Mouse (Mus musculus): ENCODE data around the gene Pomgnt2.

The Pomgnt2 gene

DNA sequence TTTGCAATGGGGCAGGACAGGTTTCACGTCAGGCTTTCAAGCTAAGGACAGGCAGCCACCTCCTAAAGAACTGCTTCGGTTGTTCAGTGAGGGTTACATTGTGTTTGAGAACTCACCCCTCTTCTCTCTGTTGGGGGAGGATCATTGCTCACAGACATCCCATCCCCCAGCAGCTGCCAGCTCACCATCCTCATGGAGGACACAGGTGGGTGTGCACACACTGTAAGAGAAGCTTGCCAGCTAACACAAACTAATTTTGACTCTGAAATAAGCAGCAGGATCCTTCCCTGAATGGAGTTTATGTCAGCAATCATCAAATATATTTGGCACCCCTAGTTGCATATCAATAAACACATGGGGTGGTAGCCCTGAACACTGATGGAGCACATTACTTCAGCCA, 15.9 kb upstream of the Pomgnt2 start:
- DNase-seq, result no peak

DNA sequence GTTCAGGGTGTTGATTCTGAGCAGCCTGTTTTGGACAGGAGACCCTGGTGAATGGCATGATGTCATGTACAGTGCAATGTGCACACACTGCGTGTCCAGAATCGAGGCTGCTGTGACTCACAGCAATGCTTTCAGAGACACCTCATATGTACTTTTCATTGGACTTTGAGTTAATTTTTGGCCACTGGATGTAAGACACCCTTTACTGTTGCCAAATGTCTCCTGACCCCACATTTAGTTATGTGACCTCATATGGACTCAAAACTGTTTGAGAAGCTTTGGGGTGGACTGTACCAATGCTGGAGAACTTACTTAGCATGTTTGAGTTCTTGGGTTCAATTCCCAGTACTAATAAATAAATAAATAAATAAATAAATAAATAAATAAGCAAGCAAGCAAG, 13.8 kb upstream of the Pomgnt2 start:
- DNase-seq, result no peak

DNA sequence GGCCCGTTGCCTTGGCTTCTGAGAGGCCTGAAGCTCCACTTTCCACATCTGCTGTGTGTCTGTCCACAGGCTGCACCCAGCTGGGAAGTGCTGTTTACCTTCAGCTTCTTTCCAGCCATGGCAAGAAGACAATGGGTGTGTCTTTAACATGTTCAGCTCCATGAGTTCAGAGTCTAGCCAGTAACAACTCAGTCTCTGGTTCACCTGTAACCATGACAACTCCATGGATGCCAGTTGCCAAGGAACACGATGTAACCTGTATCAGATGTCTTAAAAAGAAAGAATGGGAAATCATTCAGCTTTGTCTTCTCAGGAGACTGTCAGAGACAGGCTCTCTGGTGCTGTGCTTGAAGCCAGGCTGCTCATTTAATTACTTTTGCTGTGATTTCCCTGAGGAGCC, 12.0 kb upstream of the Pomgnt2 start:
- DNase-seq, result no peak

DNA sequence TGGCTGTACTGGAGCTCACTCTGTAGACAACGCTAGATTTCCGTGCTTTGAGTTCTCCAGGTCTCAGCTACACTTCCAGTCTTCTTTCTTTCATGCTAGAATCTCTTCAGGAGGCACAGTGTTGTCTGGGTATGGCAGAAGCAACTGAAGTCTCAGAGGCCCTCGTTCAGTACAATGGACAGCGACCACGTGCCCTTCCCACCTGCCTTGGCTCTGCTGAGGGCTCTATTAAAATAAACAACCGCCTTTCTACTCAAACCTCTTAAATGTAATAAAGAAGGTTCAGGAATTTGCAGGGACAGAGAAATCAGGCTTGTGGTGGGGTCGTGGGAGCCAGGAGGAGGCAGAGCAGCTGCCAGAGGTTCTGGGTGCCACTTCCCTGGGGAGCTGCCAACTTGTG, 9.7 kb upstream of the Pomgnt2 start:
- DNase-seq, result no peak

DNA sequence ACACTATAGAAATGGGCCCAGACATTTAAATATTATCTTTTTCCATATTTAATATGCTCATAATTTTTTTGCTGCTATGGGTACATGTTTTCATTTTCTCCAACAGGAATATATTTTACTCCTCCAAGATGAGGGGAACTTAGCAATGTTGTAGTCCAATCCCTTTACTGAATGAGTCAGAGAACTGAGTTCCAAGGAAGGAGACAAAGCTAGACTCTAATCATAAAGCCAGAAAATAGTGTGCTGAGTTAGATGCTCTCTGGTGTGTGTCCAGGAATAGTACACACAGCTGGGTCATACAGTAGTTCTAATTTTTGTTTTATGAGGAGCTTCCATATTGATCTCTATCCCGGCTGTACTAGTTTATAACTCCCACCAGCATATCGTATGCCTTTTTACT, 9.3 kb upstream of the Pomgnt2 start:
- DNase-seq, result no peak

DNA sequence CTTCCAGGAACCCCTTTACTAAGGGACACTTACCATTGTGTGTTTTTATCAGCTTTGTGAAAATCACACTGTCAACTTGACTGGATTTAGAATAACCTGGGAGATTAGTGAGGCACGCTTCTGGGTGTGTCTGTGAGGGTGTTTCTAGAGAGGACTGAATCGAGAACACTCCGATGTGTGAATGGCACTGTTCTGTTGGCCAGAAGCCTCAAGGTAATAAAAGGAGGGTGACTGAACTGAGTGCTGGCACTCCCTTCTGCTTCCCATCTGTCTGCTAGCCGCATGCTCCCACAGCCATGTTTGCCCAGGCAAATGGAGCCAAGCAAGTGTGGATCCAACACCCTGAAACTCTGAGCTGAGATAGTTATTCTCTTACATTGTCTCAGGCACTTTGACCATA, 1.1 kb upstream of the Pomgnt2 start:
- no peak for DNase-seq

DNA sequence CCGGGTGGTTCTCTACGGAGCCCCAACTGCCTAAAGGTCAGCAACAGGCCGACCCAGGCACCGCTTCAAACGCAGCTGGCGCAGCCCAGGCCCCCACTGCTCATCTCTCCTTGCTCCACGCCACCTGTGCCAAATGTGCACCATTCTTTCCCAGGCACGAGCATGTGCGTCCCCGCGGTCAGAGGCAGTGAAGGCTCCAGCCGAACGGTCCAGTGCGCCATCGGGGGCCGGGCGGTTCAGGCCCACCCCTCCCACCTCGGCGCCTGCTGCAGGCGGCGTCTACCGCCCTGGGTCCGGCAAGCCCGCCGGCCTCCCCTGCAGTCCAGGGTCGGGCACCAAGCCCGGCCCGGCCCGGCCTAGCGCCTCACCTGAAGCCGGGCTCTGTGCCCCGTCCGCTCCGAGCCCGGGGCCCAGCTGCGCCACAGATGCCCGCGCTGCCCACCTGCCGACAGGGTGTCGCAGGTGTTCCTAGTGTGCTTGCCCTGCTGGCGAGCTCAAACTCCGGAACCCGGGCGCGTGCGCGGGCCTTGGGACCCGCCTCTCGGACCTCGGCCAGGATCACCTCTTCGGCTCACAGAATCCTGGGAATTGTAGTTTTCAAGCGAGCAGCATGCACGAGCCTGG, 1.3 kb downstream of the Pomgnt2 start:
- DNase-seq, result peak; percentile 86

DNA sequence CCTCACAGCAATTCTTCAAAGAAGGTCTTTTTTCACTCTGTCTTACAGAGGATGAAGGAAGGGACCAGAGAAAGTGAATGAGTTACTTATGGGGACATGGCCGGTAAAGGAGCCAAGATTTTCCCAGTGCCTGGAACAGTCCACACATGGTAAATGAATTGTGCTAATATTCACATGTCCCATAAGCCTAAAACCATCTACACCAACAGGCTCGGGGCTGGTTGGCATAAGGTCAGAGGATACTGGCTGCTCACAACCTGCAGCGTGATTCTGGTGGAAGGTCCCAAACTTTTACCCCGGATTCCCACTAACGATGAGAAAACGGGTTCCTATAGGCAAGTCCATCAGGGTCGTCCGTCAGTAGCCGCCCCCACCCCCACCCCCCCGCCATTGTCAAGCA, 1.8 kb downstream of the Pomgnt2 start:
- no peak for DNase-seq

DNA sequence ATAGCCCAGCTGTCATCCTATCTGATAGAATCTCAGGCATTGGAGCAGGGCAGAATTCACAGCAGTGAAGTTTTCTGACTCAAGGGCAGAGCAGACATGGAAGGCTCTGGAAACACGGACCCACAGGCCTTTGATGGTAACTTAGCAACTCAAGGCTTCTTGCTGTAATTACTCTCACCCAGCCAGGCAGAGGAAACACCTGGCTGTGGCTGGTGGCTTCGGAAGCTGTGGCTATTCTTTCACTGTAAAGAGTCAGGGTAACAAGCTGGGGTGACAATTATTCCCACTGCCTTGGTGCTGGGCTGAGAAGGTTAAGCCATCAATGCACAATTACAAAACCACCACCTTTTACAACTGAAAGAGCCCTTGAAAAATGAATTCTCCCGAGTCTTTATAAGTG, 3.9 kb downstream of the Pomgnt2 start:
- DNase-seq, result no peak

DNA sequence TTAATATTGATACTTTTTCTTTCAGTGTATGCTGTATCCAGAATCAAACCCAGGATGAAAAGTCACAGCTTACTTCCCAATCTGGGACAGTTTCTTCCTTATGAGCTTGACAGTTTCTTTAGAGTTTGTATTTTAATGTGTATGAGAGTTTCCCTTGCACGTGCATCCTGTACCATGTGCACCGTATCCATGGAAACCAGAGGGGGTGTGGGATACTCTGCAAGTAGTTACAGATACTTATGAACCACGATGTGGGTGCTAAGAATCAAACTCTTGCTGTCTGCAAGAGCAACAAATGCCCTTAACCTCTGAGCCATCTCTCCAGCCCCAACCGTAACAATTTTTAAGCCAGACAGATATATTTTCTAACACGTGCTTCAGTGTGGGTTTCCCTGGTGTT, 5.9 kb downstream of the Pomgnt2 start:
- DNase-seq, result no peak

DNA sequence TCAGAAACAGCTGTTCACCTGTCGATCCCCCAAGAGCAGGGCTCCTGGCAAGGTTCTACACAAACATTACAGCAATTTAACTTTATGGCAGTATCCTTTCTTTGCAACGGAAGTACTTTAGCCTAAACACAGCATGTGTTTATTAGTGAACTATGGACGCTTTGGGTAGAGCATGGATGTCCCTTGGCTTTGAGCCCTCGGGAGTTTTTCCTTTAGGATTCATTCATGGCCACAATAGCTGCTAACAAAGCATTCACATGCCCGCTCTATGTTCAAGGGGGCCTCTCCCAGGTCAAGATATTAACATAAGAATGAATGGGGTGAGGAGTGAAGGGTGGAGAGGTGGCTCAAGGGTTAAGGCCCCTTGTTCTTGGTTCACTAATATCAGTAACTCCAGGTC, 7.4 kb downstream of the Pomgnt2 start:
- DNase-seq, result no peak

DNA sequence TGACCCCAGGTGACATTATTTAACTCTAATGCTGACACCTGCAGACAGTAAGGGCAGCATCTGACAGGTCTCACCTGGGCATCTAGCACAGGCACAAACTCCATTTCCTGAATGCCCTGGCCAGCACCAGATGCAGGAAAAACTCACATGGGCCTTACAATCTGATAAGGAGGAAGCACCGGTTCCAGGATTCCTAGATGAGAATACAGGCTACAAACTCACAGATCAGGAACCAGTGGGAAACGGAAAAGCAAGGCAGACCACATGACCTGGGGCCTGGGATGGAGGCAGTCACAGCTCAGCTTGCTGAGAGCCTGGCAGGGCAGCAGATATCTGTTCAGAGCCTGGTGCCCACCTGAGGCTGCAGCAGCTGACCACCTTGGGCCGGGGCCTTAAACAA, 8.0 kb downstream of the Pomgnt2 start:
- no peak for DNase-seq

DNA sequence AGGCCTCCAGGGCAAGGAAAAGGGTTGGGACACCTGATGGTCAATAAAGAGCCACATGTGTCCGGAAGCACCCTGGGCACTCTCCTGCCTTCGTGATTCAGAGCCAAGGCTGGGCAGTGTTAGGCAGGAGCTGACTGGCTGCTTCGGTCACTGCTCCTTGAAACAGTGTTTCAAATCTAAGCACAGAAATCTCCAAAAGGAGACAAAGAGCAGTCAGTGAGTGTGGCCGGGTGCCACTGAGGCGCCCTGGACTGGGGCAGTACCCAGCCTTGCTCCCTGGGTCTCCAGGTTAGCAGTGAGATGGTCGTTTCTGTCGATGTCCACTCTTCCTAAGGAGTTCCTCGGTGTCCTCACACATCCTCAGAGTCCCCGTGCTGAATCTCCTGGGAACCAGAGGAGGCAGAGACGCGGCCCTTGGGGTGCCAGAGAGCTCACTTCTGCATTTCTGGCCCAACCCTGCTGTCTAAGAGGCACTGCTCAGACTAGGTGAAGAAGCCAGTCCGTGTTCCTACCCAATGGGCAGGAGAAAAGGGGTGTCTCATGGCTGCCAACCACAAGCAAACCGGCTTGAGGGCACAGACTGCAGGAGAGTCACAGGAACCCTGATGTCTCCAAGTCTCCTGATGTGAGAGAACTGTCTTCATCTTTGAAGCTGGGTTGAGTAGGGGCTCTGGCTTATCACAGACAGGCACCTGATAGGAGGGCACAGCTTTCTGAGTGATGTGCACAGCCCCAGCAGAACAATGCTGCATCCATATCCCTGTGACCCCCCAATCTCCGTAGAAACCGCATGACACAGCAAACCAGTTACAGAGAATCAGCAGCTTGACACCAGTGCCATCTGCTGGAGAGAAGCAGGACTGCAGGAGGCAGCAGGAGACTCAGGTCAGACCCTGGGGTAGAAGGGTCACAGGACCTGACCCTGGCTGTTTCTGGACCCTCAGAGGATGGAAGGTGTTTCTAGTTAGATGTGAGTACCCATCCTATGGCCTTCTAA, 12.1 kb downstream of the Pomgnt2 start:
- peak; percentile 73 for DNase-seq

DNA sequence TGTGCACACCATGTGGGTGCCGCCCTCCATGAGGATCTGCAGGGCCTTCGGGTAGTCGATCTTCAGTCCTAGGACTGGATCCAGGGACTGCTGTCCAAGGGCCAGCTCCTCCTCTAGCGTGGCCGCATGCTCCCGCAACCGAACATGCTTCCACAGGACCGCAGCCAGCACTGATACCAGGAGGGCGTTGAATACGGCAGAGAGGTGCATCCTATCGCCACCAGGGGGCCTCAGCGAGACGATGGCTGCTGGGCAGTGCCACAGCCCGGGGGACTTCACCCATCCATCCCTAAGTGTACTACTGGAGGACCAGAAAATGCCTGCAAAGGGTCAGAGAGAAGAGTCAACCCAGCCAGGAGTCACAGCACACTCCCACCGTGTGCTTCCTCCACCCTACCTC, 13.4 kb downstream of the Pomgnt2 start:
- DNase-seq, result peak; percentile 90

DNA sequence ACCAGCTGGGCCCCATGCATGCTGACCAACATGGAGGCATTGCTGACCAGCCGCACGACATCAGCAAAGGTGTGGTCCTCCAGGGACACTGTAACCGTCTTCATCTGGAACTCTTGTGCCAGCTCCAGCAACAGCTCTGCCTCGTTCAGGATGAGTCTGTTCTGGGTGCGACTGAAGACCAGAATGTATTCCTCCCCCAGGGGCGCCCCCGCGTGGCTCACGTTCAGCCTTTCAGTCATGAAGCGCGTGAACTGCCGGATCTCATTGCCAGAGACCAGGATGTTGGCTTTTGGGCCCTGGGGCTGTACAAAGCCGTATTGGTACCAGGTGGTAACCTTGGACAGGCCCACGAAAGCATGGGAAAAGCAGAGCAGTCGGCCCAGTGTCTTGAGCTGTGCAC, 14.2 kb downstream of the Pomgnt2 start:
- peak; percentile 27 for DNase-seq

DNA sequence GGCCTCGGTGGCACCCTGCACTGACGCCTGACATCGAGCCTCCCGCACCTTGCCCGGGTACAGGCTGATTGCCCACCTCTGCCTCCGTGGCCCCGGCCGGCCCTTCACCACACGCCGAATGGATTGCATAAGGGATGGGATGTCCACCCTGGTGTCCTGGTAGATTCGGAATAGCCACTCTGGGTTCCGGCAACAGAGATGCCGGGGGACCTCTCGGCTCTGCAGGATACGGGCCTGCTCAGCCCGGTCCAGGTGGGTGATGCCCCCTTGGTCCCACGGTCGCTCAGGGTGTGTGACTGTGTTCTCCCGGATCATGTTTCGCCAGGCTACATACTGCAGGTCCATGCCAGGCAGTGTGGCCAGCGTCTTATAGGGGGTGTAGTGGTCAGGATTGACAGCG, 14.7 kb downstream of the Pomgnt2 start:
- no peak for DNase-seq

DNA sequence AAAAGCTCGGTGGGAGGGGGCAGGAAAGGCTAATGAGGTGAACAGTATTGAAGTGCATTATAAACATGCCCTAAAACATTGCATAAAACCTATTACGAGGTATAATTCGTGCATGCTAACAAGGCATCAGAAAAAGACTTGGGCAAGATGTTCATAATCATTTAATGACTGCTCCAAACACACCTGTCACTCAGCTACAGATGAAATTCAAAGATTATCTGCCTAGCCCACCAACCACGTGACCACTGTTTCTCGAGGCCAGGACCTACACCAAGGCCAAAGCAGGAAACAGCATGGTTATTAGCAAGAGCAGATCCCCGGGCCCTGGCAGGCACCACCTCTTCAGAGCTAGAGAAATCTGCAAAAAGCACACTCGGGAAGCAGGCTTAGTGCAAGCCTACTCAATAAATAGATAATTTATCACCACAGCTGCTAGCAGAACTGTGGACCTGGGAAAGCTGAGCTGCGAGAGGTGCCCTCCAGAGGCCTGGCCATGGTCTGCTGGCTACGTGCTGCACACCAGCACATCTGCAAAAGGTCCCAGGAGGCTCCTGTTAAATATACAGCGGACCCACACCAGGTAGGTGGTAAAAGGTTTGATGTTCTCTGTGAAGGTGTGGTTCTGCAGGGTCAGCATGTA, 15.3 kb downstream of the Pomgnt2 start:
- DNase-seq, result no peak

DNA sequence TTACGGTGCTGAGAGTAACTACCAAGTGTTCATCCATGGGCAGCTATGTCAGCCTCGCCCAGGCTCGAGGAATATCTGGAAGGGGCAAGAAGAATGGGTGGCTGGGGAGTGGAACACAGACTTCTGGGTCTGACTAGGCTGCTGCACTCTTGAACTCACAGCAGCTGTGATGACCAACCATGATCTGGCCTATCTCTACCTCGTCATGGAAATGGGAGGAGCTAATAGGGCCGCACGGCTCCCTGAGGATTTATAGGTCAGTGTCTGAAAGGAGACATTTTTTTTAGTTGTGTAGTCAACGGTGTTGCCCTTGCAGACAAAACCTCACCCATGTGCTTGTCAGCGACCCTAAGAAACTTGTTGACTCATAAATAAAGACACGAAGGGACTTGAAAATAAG, 15.9 kb downstream of the Pomgnt2 start:
- DNase-seq, result no peak

DNA sequence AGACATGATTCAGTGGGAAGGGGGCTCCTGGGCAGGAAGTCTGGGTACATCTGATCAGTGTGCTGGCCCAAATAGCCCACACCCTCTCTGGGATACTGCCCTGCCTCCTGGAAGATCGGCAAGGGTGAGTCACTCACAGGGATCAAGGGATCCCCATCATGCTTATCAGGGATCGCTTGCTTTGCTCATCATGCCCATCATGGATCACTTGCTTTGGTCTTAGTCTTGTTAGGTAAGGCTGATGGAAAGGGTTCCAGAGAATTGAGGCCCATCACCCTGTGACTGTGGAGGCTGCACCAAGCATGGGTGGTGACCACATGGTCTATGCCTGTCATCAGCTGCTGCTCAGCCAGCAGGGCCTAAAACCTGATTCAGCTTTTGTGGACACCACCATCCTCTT, 21.6 kb downstream of the Pomgnt2 start:
- DNase-seq, result no peak

DNA sequence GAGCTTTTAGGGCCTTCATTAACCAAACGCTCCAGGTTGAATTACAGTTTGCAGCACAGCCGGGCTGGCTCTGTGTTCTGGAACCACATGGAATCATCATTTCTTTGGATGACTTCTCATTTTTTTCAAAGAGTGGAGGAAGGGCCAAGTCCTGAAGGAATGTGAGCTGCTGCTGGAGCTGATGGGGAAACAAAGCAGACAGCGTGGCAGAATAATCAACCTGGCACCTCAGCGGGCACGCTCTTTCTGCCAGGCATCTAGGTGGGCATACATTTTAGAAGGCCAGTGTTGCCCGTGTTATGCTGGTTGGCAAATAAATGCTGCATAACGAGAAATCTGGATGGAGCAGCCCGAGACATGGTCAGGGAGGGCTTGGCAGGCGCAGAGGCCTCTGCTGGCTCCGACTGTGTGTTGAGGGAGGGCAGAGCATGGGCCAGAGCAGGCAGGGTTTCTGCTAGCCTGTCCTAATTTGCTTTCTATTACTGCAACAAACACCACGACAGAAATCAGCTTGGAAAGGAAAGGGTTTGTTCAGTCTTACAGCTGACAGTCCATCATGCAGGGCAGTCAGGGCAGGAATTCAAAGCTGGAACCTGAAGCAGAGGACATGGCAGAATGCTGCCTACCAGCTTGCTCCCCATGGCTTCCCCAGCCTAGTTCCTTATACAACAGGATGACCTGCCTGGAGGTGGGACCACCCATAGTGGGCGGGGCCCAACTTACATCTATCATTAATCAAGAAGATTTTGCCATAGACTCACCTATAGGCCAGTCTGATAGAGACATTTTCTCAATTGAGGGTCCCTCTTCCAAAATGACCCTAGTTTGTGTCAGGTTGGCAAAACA, 22.5 kb downstream of the Pomgnt2 start:
- DNase-seq, result no peak

DNA sequence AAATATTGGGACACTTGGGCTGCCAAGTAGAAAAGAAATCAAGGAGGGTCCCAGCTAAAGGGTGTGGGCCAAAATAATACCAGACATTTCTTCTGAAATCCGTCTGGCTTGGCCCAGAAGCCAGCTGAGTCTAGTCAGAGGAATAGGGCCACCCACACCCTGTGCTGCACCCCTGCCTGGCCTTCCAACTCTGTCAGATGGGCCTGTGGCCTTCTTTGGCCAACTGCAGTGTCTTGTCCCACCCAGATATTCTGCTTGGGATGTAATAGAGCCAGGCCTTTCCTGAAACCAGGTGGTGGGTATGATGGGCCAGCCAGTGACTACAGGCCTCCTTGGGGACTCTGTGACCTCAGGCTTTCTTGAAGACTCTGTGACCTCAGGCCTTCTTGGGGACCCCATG, 23.7 kb downstream of the Pomgnt2 start:
- no peak for DNase-seq

DNA sequence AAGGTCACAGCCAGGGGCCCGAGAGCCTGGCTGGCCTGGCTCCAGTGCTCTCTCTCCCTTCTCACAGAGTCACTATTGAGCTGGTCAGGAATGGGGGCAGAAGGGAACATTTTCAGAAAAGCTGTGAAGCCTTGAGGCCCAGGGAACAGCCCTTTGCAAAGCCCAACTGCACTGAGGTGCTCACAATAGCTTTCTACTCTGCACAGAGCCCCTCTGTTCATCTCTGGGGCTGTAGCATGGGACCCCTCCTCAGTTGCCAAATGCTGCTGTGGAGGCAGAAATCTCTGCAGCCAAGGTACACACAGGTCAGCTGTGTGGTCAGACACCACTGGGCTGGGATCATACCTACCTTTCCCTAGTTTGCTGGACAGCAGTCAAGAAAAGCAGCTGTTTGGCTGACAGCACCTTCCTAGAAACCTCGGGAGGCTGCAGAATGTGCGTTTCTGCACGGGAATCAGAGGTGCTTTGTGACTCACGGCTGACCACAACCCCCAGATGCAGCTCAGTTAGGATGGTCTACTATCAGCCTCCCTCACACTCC, 27.0 kb downstream of the Pomgnt2 start:
- no peak for DNase-seq

DNA sequence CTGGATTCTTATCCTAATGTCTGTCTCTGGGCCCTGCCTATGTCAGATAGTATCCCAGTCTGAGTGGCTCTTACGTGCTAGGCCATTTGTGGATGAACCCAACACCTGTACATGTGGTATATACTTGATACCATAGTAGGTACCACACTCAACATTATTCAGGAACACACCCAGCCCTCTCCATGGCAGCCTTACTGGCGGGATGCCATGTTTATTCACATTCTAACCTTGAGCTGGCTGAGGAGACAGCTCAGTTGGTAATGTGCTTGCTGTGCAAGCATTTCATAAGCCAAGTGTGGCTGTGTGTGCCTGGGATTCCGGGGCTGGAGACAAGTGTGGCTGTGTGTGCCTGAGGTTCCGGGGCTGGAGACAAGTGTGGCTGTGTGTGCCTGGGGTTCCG, 28.7 kb downstream of the Pomgnt2 start:
- no peak for DNase-seq
